Comparison of ENCODE assay signal across 8 mouse cellular contexts in the genomic region with DNA sequence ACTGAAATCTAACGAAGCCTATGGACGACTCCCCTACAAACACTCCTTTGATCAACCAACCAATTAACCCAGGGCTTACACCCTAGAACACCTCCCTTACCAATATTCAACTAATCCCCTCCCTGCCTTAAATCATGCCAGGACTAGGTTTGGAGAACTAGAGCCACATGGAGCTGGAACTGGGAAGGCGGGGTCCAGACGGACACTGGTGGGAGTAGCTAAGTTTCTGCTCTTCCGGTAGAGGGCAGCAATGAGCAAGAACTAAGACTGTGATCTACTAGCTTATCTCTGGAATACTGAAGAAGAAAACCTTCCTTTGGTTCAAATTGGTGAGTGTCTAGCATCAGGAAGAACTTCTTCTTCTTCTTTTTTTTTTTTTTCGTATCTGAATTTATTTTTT. TPM values are rescaled to one million over a fixed set of nuclear protein-coding genes. Genes with fewer than 3 reads are reported as not detected.
DNase-seq lines count a peak whose midpoint lies in the region; ATAC-seq and TF ChIP-seq lines count a peak whose summit lies in the region.

No protein-coding gene starts in this region.

- DNase-seq in CD4-positive, CD25-positive, alpha-beta regulatory T cell, adult 2 months (ENCODE audit: low read depth, low spot score): peak; percentile 64
- no peak for DNase-seq in midbrain, postnatal 0 days (ENCODE audit: low spot score)
- no peak for DNase-seq in midbrain, embryonic 14.5 days
- no peak for DNase-seq in hindbrain, embryonic 11.5 days (ENCODE audit: low spot score)
- no peak for DNase-seq in urinary bladder, postnatal 25 days (ENCODE audit: low spot score)

- ATAC-seq in CD4-positive, CD25-positive, alpha-beta regulatory T cell, adult 4 months: no peak
- ATAC-seq in midbrain, postnatal 0 days (ENCODE audit: low FRiP score): no peak
- no peak for ATAC-seq in midbrain, embryonic 14.5 days (ENCODE audit: low FRiP score, low TSS enrichment)
- ATAC-seq in kidney, embryonic 15.5 days (replicated peaks; ENCODE audit: low FRiP score): 0 out of 2 replicates have a peak, but pooled peaks have one; percentile 56
- no peak for ATAC-seq in hindbrain, embryonic 11.5 days (ENCODE audit: low FRiP score)

- WGBS in midbrain, postnatal 0 days: 54% methylated on average over 6 of the region's 6 CpGs
- 47% methylated on average over 6 of the region's 6 CpGs for WGBS in midbrain, embryonic 14.5 days
- 40% methylated on average over 6 of the region's 6 CpGs for WGBS in kidney, embryonic 15.5 days
- 45% methylated on average over 6 of the region's 6 CpGs for WGBS in small intestine, adult 2 months
- 59% methylated on average over 6 of the region's 6 CpGs for whole genome bisulfite sequencing in hindbrain, embryonic 11.5 days

- H3K27me3 ChIP-seq in midbrain, postnatal 0 days (ENCODE audit: insufficient read depth, low read length): no peaks in the 10 kb centered on the region
- no peaks in the 10 kb centered on the region for H3K27me3 ChIP-seq in midbrain, embryonic 14.5 days (ENCODE audit: control insufficient read depth, insufficient read depth, low read length)
- no peaks in the 10 kb centered on the region for H3K27me3 ChIP-seq in kidney, embryonic 15.5 days
- H3K27me3 ChIP-seq in small intestine, adult 2 months (ENCODE audit: control insufficient read depth, insufficient read depth, low read length): no peaks in the 10 kb centered on the region
- H3K27me3 ChIP-seq in hindbrain, embryonic 11.5 days (ENCODE audit: control insufficient read depth, insufficient read depth, low read length): no peaks in the 10 kb centered on the region

- no peak overlapping the region for H3K4me2 ChIP-seq in midbrain, postnatal 0 days (ENCODE audit: low read depth, low read length, poor library complexity, severe bottlenecking)
- no peak overlapping the region for H3K4me2 ChIP-seq in midbrain, embryonic 14.5 days (ENCODE audit: low read length)
- H3K4me2 ChIP-seq in kidney, embryonic 15.5 days: 0 out of 2 replicates have a peak overlapping the region, but pooled peaks have one; percentile 7
- H3K4me2 ChIP-seq in hindbrain, embryonic 11.5 days (replicated peaks; ENCODE audit: low read depth, low read length): no peak overlapping the region

- H3K27ac ChIP-seq in midbrain, postnatal 0 days (ENCODE audit: low read depth, low read length): no peak overlapping the region
- H3K27ac ChIP-seq in midbrain, embryonic 14.5 days (replicated peaks; ENCODE audit: low read depth, low read length): no peak overlapping the region
- peak overlapping the region; percentile 58; the same call in 1 of the 2 replicates for H3K27ac ChIP-seq in kidney, embryonic 15.5 days
- H3K27ac ChIP-seq in small intestine, adult 2 months (ENCODE audit: insufficient read depth, low read depth, low read length): no peak overlapping the region
- no peak overlapping the region for H3K27ac ChIP-seq in hindbrain, embryonic 11.5 days (ENCODE audit: low read depth, low read length)

- no peaks in the 10 kb centered on the region for H3K36me3 ChIP-seq in midbrain, postnatal 0 days (ENCODE audit: insufficient read depth, low read length)
- no peaks in the 10 kb centered on the region for H3K36me3 ChIP-seq in midbrain, embryonic 14.5 days (ENCODE audit: control insufficient read depth, insufficient read depth, low read length)
- no peaks in the 10 kb centered on the region for H3K36me3 ChIP-seq in kidney, embryonic 15.5 days
- H3K36me3 ChIP-seq in small intestine, adult 2 months (ENCODE audit: control insufficient read depth, insufficient read depth, low read length): no peaks in the 10 kb centered on the region
- no peaks in the 10 kb centered on the region for H3K36me3 ChIP-seq in hindbrain, embryonic 11.5 days (ENCODE audit: control insufficient read depth, insufficient read depth, low read length)

- H3K9me3 ChIP-seq in midbrain, postnatal 0 days (ENCODE audit: low read length): no peaks in the 10 kb centered on the region
- no peaks in the 10 kb centered on the region for H3K9me3 ChIP-seq in midbrain, embryonic 14.5 days (ENCODE audit: control insufficient read depth, low read length)
- H3K9me3 ChIP-seq in kidney, embryonic 15.5 days (replicated peaks): no peaks in the 10 kb centered on the region
- no peaks in the 10 kb centered on the region for H3K9me3 ChIP-seq in hindbrain, embryonic 11.5 days (ENCODE audit: control insufficient read depth, low read length)

- no peak overlapping the region for H3K4me3 ChIP-seq in midbrain, postnatal 0 days (ENCODE audit: low read depth, low read length)
- no peak overlapping the region for H3K4me3 ChIP-seq in midbrain, embryonic 14.5 days (replicated peaks; ENCODE audit: low read depth, low read length)
- H3K4me3 ChIP-seq in kidney, embryonic 15.5 days (replicated peaks): no peak overlapping the region
- no peak overlapping the region for H3K4me3 ChIP-seq in small intestine, adult 2 months (ENCODE audit: low read depth, low read length)
- H3K4me3 ChIP-seq in hindbrain, embryonic 11.5 days (ENCODE audit: low read depth, low read length): no peak overlapping the region

- no peak overlapping the region for H3K9ac ChIP-seq in midbrain, postnatal 0 days (replicated peaks; ENCODE audit: low read length, poor library complexity, severe bottlenecking)
- H3K9ac ChIP-seq in midbrain, embryonic 14.5 days (replicated peaks; ENCODE audit: low read length): no peak overlapping the region
- H3K9ac ChIP-seq in kidney, embryonic 15.5 days: no peak overlapping the region
- no peak overlapping the region for H3K9ac ChIP-seq in hindbrain, embryonic 11.5 days (ENCODE audit: low read depth, low read length)

- H3K4me1 ChIP-seq in midbrain, postnatal 0 days (ENCODE audit: insufficient read depth, low read length): no peaks in the 10 kb centered on the region
- 0 out of 2 replicates have a peak, but pooled peaks cover 4% of the 10 kb centered on the region for H3K4me1 ChIP-seq in midbrain, embryonic 14.5 days (ENCODE audit: control insufficient read depth, insufficient read depth, low read length)
- peaks cover 18% of the 10 kb centered on the region for H3K4me1 ChIP-seq in kidney, embryonic 15.5 days
- H3K4me1 ChIP-seq in small intestine, adult 2 months (ENCODE audit: control insufficient read depth, insufficient read depth, insufficient read length, low read length): peaks cover 12% of the 10 kb centered on the region; the same call in 1 of the 2 replicates
- H3K4me1 ChIP-seq in hindbrain, embryonic 11.5 days (replicated peaks; ENCODE audit: control insufficient read depth, insufficient read depth, low read length): no peaks in the 10 kb centered on the region

- TF ChIP-seq POLR2A in small intestine, adult 2 months (IDR thresholded peaks at IDR 0.05; ENCODE audit: low read depth, low read length): no peak

- peak; percentile 10; the same call in 1 of the 2 replicates for TF ChIP-seq CTCF in midbrain, postnatal 0 days (IDR thresholded peaks at IDR 0.05)
- peak; percentile 64; the same call in 1 of the 2 replicates for TF ChIP-seq CTCF in small intestine, adult 2 months (IDR thresholded peaks at IDR 0.05; ENCODE audit: extremely low read depth, insufficient read length, insufficient replicate concordance, low read depth, low read length)

RNA-seq across cellular contexts. Expression of gene Adpgk, which starts 25.0 kb away (rescaled TPM):
- 10 to 100 TPM in 1 of 2 experiments, 1 to 10 TPM in 1; 8.0 to 13.8 TPM for polyA plus RNA-seq in CD4-positive, CD25-positive, alpha-beta regulatory T cell, adult 4 months (2017; shearing (Covaris generic))
- total RNA-seq in midbrain, postnatal 0 days (2014; rRNA removed): 26.7 and 28.1 TPM in 2 replicates
- 18.3 and 19.5 TPM in 2 replicates for polyA plus RNA-seq in midbrain, postnatal 0 days (2015; fragmentation: Nextera tagmentation; extraction: Ambion mirVana)
- 19.2 and 24.0 TPM in 2 replicates for polyA plus RNA-seq in midbrain, embryonic 14.5 days (2014; fragmentation: Nextera tagmentation; extraction: Ambion mirVana)
- 38.5 and 39.2 TPM in 2 replicates for polyA plus RNA-seq in kidney, embryonic 15.5 days (2015; fragmentation: Nextera tagmentation; extraction: Ambion mirVana)
- 5.7 and 7.5 TPM in 2 replicates for polyA plus RNA-seq in small intestine, adult 2 months (2012; rRNA removed)
- 40.9 and 44.0 TPM in 2 replicates for polyA plus RNA-seq in hindbrain, embryonic 11.5 days (2014; fragmentation: Nextera tagmentation; extraction: Ambion mirVana)
